Mouse (Mus musculus): ENCODE data around the gene Map4k5. TPM values are rescaled to one million over a fixed set of nuclear protein-coding genes. Genes with fewer than 3 reads are reported as not detected.

The Map4k5 gene
- polyA plus RNA-seq, 1 experiment from 2014 or later = 23.5 TPM

- Histone ChIP-seq H3K4me1 (peaks cover 39% of the 10 kb centered on the region), H3K4me3 (no peak overlapping the region), H3K36me3 (replicated peaks) (peaks cover 24% of the 10 kb centered on the region), H3K9me3 (no peaks in the 10 kb centered on the region), H3K27me3 (ENCODE audit: poor library complexity, severe bottlenecking) (no peaks in the 10 kb centered on the region), H3K27ac (peak overlapping the region; percentile 51; the same call in 1 of the 2 replicates)
- DNase-seq (ENCODE audit: extremely low spot score, low spot score) = no peak
- 27% methylated on average over 10 of the region's 10 CpGs for WGBS
Observed at GRCm38 (mm10) chr12:69881198-69881905, 11.6 kb downstream of the Map4k5 start.

- Histone ChIP-seq H3K36me3 (replicated peaks) (peaks cover 13% of the 10 kb centered on the region), H3K9me3 (no peaks in the 10 kb centered on the region), H3K27ac (peak overlapping the region; percentile 40; the same call in 1 of the 2 replicates), H3K4me1 (peaks cover 39% of the 10 kb centered on the region), H3K4me3 (no peak overlapping the region), H3K27me3 (ENCODE audit: poor library complexity, severe bottlenecking) (no peaks in the 10 kb centered on the region)
- 23% methylated on average over 6 of the region's 6 CpGs for WGBS
- no peak for DNase-seq (ENCODE audit: extremely low spot score, low spot score)
Observed at GRCm38 (mm10) chr12:69879739-69880138, 13.3 kb downstream of the Map4k5 start.

GRCm38 (mm10) chr12:69879172-69879665 is 13.8 kb downstream of the Map4k5 start:
- no peaks in the 10 kb centered on the region for H3K9me3 ChIP-seq
- H3K27ac ChIP-seq = peak overlapping the region; percentile 40
- peaks cover 39% of the 10 kb centered on the region for H3K4me1 ChIP-seq
- H3K36me3 ChIP-seq (replicated peaks) = peaks cover 10% of the 10 kb centered on the region
- 5% methylated on average over 4 of the region's 4 CpGs for WGBS
- no peak for DNase-seq (ENCODE audit: extremely low spot score, low spot score)
- no peak overlapping the region for H3K4me3 ChIP-seq
- no peaks in the 10 kb centered on the region for H3K27me3 ChIP-seq (ENCODE audit: poor library complexity, severe bottlenecking)

GRCm38 (mm10) chr12:69877842-69878363 is 15.1 kb downstream of the Map4k5 start:
- no peak overlapping the region for H3K27ac ChIP-seq
- no peak for DNase-seq (ENCODE audit: extremely low spot score, low spot score)
- H3K36me3 ChIP-seq (replicated peaks) = peaks cover 2% of the 10 kb centered on the region; the same call in 1 of the 2 replicates
- H3K27me3 ChIP-seq (ENCODE audit: poor library complexity, severe bottlenecking) = no peaks in the 10 kb centered on the region
- 91% methylated on average over 9 of the region's 9 CpGs for WGBS
- no peaks in the 10 kb centered on the region for H3K9me3 ChIP-seq
- no peak overlapping the region for H3K4me3 ChIP-seq
- peaks cover 39% of the 10 kb centered on the region for H3K4me1 ChIP-seq

GRCm38 (mm10) chr12:69871632-69872031 is 21.4 kb downstream of the Map4k5 start:
- no peaks in the 10 kb centered on the region for H3K9me3 ChIP-seq
- peaks cover 23% of the 10 kb centered on the region for H3K36me3 ChIP-seq (replicated peaks)
- WGBS = 94% methylated on average over 5 of the region's 5 CpGs
- DNase-seq (ENCODE audit: extremely low spot score, low spot score) = no peak
- H3K4me3 ChIP-seq = no peak overlapping the region
- no peaks in the 10 kb centered on the region for H3K4me1 ChIP-seq
- no peaks in the 10 kb centered on the region for H3K27me3 ChIP-seq (ENCODE audit: poor library complexity, severe bottlenecking)
- H3K27ac ChIP-seq = no peak overlapping the region

GRCm38 (mm10) chr12:69867338-69867737 is 25.7 kb downstream of the Map4k5 start:
- Histone ChIP-seq H3K36me3 (replicated peaks) (peaks cover 45% of the 10 kb centered on the region), H3K27me3 (ENCODE audit: poor library complexity, severe bottlenecking) (no peaks in the 10 kb centered on the region), H3K9me3 (no peaks in the 10 kb centered on the region), H3K27ac (no peak overlapping the region), H3K4me3 (no peak overlapping the region), H3K4me1 (no peaks in the 10 kb centered on the region)
- no peak for DNase-seq (ENCODE audit: extremely low spot score, low spot score)
- WGBS = 89% methylated on average over 5 of the region's 5 CpGs

GRCm38 (mm10) chr12:69864164-69864692 is 28.8 kb downstream of the Map4k5 start:
- WGBS = 79% methylated on average over 4 of the region's 4 CpGs
- Histone ChIP-seq H3K27ac (no peak overlapping the region), H3K4me3 (no peak overlapping the region), H3K4me1 (no peaks in the 10 kb centered on the region), H3K36me3 (replicated peaks) (peaks cover 22% of the 10 kb centered on the region), H3K9me3 (no peaks in the 10 kb centered on the region), H3K27me3 (ENCODE audit: poor library complexity, severe bottlenecking) (no peaks in the 10 kb centered on the region)
- no peak for DNase-seq (ENCODE audit: extremely low spot score, low spot score)

- Histone ChIP-seq H3K36me3 (replicated peaks) (peaks cover 22% of the 10 kb centered on the region), H3K4me1 (no peaks in the 10 kb centered on the region), H3K9me3 (no peaks in the 10 kb centered on the region), H3K4me3 (no peak overlapping the region), H3K27ac (no peak overlapping the region), H3K27me3 (ENCODE audit: poor library complexity, severe bottlenecking) (no peaks in the 10 kb centered on the region)
- DNase-seq (ENCODE audit: extremely low spot score, low spot score) = no peak
- WGBS = 87% methylated on average over 5 of the region's 5 CpGs
Observed at GRCm38 (mm10) chr12:69863505-69863904, 29.5 kb downstream of the Map4k5 start.

GRCm38 (mm10) chr12:69858847-69859246 is 34.2 kb downstream of the Map4k5 start:
- H3K27me3 ChIP-seq (ENCODE audit: poor library complexity, severe bottlenecking) = no peaks in the 10 kb centered on the region
- H3K4me1 ChIP-seq = no peaks in the 10 kb centered on the region
- no peaks in the 10 kb centered on the region for H3K9me3 ChIP-seq
- no peak overlapping the region for H3K27ac ChIP-seq
- peaks cover 24% of the 10 kb centered on the region for H3K36me3 ChIP-seq (replicated peaks)
- no peak for DNase-seq (ENCODE audit: extremely low spot score, low spot score)
- WGBS = 87% methylated on average over 4 of the region's 4 CpGs
- no peak overlapping the region for H3K4me3 ChIP-seq

- H3K9me3 ChIP-seq = no peaks in the 10 kb centered on the region
Observed at GRCm38 (mm10) chr12:69857597-69857996, 35.4 kb downstream of the Map4k5 start.

GRCm38 (mm10) chr12:69856398-69856797 is 36.6 kb downstream of the Map4k5 start:
- H3K27me3 ChIP-seq (ENCODE audit: poor library complexity, severe bottlenecking) = no peaks in the 10 kb centered on the region
- no peaks in the 10 kb centered on the region for H3K9me3 ChIP-seq
- no peak for DNase-seq (ENCODE audit: extremely low spot score, low spot score)
- no peak overlapping the region for H3K4me3 ChIP-seq
- WGBS = 94% methylated on average over 10 of the region's 10 CpGs
- H3K27ac ChIP-seq = no peak overlapping the region
- H3K36me3 ChIP-seq (replicated peaks) = peaks cover 30% of the 10 kb centered on the region
- H3K4me1 ChIP-seq = no peaks in the 10 kb centered on the region

More at GRCm38 (mm10) chr12:69857597-69857996, 35.4 kb downstream of the Map4k5 start:
- DNase-seq (ENCODE audit: extremely low spot score, low spot score) = no peak
- Histone ChIP-seq H3K36me3 (replicated peaks) (peaks cover 19% of the 10 kb centered on the region), H3K4me1 (no peaks in the 10 kb centered on the region), H3K27me3 (ENCODE audit: poor library complexity, severe bottlenecking) (no peaks in the 10 kb centered on the region), H3K4me3 (no peak overlapping the region), H3K27ac (no peak overlapping the region)
- WGBS = 94% methylated on average over 2 of the region's 2 CpGs

GRCm38 (mm10) chr12:69855641-69856300 is 37.2 kb downstream of the Map4k5 start:
- Histone ChIP-seq H3K27me3 (ENCODE audit: poor library complexity, severe bottlenecking) (no peaks in the 10 kb centered on the region), H3K9me3 (no peaks in the 10 kb centered on the region), H3K27ac (no peak overlapping the region), H3K4me1 (no peaks in the 10 kb centered on the region), H3K4me3 (no peak overlapping the region), H3K36me3 (replicated peaks) (peaks cover 34% of the 10 kb centered on the region)
- WGBS = 97% methylated on average over 12 of the region's 12 CpGs
- no peak for DNase-seq (ENCODE audit: extremely low spot score, low spot score)

- Histone ChIP-seq H3K9me3 (no peaks in the 10 kb centered on the region), H3K27ac (no peak overlapping the region), H3K4me1 (no peaks in the 10 kb centered on the region), H3K36me3 (replicated peaks) (peaks cover 44% of the 10 kb centered on the region), H3K4me3 (no peak overlapping the region), H3K27me3 (ENCODE audit: poor library complexity, severe bottlenecking) (no peaks in the 10 kb centered on the region)
- DNase-seq (ENCODE audit: extremely low spot score, low spot score) = no peak
- 93% methylated on average over 2 of the region's 2 CpGs for WGBS
Observed at GRCm38 (mm10) chr12:69853942-69854341, 39.1 kb downstream of the Map4k5 start.
